Mouse (Mus musculus): Measurements from ENCODE around the gene Sacm1l. TPM values are rescaled to one million over a fixed set of nuclear protein-coding genes. Genes with fewer than 3 reads are reported as not detected.

Gene Sacm1l
- polyA plus RNA-seq, 1 experiment from 2014 or later = 56.3 TPM

DNA sequence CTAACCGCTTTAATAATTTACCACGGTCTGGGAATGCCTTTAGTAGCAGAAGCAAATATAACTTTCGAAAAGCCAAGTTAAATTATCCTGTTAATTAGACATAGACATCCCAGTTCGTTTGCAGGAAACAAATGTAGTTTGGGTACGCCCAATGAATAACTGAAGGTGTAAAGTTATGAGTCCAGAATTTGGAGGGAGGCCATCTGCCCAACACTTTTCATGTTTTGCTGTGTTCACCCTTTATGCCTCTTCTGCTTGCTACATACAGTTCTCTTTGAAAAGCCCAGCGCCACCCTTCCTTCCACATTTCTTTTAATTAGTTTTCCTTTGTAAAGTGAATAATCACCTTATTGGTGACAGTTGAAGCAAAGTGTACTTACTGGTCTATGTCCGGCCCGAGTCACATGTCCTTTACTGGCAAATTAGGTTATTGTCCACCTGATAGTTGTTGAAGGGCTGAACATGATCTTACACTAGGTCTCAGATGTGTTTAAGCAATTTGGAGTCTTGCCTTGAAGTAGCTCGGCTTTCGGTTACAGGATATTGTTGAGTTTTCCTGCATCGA lies 1.1 kb downstream of the Sacm1l start:
- H3K9ac ChIP-seq (ENCODE audit: low read depth, low read length) = peak overlapping the region; percentile 95; the same call in 1 of the 2 replicates
- no peaks in the 10 kb centered on the region for H3K36me3 ChIP-seq (ENCODE audit: control insufficient read depth, insufficient read depth, low read length)
- peak overlapping the region; percentile 96 for H3K4me3 ChIP-seq (ENCODE audit: low read length)
- WGBS = 27% methylated on average over 11 of the region's 11 CpGs
- no peaks in the 10 kb centered on the region for H3K9me3 ChIP-seq (ENCODE audit: control insufficient read depth, low read length)
- no peaks in the 10 kb centered on the region for H3K27me3 ChIP-seq (ENCODE audit: control insufficient read depth, insufficient read depth, low read length)
- no peak for ATAC-seq (ENCODE audit: low FRiP score, low TSS enrichment)
- H3K4me2 ChIP-seq (replicated peaks; ENCODE audit: low read depth, low read length) = peak overlapping the region; percentile 71
- peak overlapping the region; percentile 95 for H3K27ac ChIP-seq (ENCODE audit: low read depth, low read length)
- H3K4me1 ChIP-seq (ENCODE audit: control insufficient read depth, insufficient read depth, low read length) = peaks cover 19% of the 10 kb centered on the region

- Histone ChIP-seq H3K27me3 (ENCODE audit: control insufficient read depth, insufficient read depth, low read length) (no peaks in the 10 kb centered on the region), H3K4me2 (replicated peaks; ENCODE audit: low read depth, low read length) (peak overlapping the region; percentile 71), H3K9ac (ENCODE audit: low read depth, low read length) (no peak overlapping the region), H3K9me3 (ENCODE audit: control insufficient read depth, low read length) (no peaks in the 10 kb centered on the region), H3K4me3 (ENCODE audit: low read length) (peak overlapping the region; percentile 96; the same call in 1 of the 2 replicates), H3K36me3 (ENCODE audit: control insufficient read depth, insufficient read depth, low read length) (0 out of 2 replicates have a peak, but pooled peaks cover 2% of the 10 kb centered on the region), H3K27ac (ENCODE audit: low read depth, low read length) (no peak overlapping the region), H3K4me1 (ENCODE audit: control insufficient read depth, insufficient read depth, low read length) (peaks cover 19% of the 10 kb centered on the region)
- ATAC-seq (ENCODE audit: low FRiP score, low TSS enrichment) = no peak
Observed at GRCm38 (mm10) chr9:123531234-123531633, 1.7 kb downstream of the Sacm1l start.

DNA sequence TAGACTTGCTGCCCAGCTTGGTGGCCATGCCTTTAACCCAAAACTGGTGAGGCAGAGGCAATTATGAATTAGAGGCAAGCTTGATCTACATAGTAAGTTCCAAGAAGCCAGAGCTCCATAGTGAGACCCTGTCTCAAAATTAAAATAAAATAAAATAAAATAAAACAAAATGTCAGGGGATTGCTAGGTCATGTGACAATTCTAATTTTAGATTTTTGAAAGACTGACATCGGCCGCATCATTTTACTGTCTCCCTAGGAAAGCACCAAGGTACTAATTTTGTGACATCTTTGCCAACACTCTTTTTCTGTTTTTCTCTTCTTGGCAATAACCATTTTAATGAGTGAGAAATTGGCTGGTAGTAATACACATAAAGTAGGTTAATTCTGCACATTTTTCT lies 7.1 kb downstream of the Sacm1l start:
- Histone ChIP-seq H3K27ac (ENCODE audit: low read depth, low read length) (no peak overlapping the region), H3K9me3 (ENCODE audit: control insufficient read depth, low read length) (no peaks in the 10 kb centered on the region), H3K9ac (ENCODE audit: low read depth, low read length) (no peak overlapping the region), H3K4me2 (replicated peaks; ENCODE audit: low read depth, low read length) (no peak overlapping the region), H3K27me3 (ENCODE audit: control insufficient read depth, insufficient read depth, low read length) (no peaks in the 10 kb centered on the region), H3K36me3 (ENCODE audit: control insufficient read depth, insufficient read depth, low read length) (0 out of 2 replicates have a peak, but pooled peaks cover 2% of the 10 kb centered on the region), H3K4me1 (ENCODE audit: control insufficient read depth, insufficient read depth, low read length) (peaks cover 11% of the 10 kb centered on the region), H3K4me3 (ENCODE audit: low read length) (no peak overlapping the region)
- WGBS = 99% methylated on average over 2 of the region's 2 CpGs
- ATAC-seq (ENCODE audit: low FRiP score, low TSS enrichment) = no peak

GRCm38 (mm10) chr9:123538189-123538588 lies 8.6 kb downstream of the Sacm1l start:
- H3K4me1 ChIP-seq (ENCODE audit: control insufficient read depth, insufficient read depth, low read length) = peaks cover 6% of the 10 kb centered on the region
- H3K9me3 ChIP-seq (ENCODE audit: control insufficient read depth, low read length) = no peaks in the 10 kb centered on the region
- H3K27ac ChIP-seq (ENCODE audit: low read depth, low read length) = no peak overlapping the region
- H3K27me3 ChIP-seq (ENCODE audit: control insufficient read depth, insufficient read depth, low read length) = no peaks in the 10 kb centered on the region
- no peak for ATAC-seq (ENCODE audit: low FRiP score, low TSS enrichment)
- 34% methylated on average over 4 of the region's 4 CpGs for WGBS
- H3K4me2 ChIP-seq (replicated peaks; ENCODE audit: low read depth, low read length) = no peak overlapping the region
- H3K4me3 ChIP-seq (ENCODE audit: low read length) = no peak overlapping the region
- no peak overlapping the region for H3K9ac ChIP-seq (ENCODE audit: low read depth, low read length)
- H3K36me3 ChIP-seq (ENCODE audit: control insufficient read depth, insufficient read depth, low read length) = 0 out of 2 replicates have a peak, but pooled peaks cover 2% of the 10 kb centered on the region

- Histone ChIP-seq H3K27me3 (ENCODE audit: control insufficient read depth, insufficient read depth, low read length) (no peaks in the 10 kb centered on the region), H3K4me1 (ENCODE audit: control insufficient read depth, insufficient read depth, low read length) (peaks cover 5% of the 10 kb centered on the region; the same call in 1 of the 2 replicates), H3K4me2 (replicated peaks; ENCODE audit: low read depth, low read length) (no peak overlapping the region), H3K36me3 (ENCODE audit: control insufficient read depth, insufficient read depth, low read length) (peaks cover 8% of the 10 kb centered on the region; the same call in 1 of the 2 replicates), H3K9me3 (ENCODE audit: control insufficient read depth, low read length) (no peaks in the 10 kb centered on the region), H3K4me3 (ENCODE audit: low read length) (no peak overlapping the region), H3K9ac (ENCODE audit: low read depth, low read length) (no peak overlapping the region), H3K27ac (ENCODE audit: low read depth, low read length) (no peak overlapping the region)
- ATAC-seq (ENCODE audit: low FRiP score, low TSS enrichment) = 0 out of 2 replicates have a peak, but pooled peaks have one; percentile 22
- 59% methylated on average over 1 of the region's 1 CpGs for WGBS
Observed at GRCm38 (mm10) chr9:123539093-123539492, 9.5 kb downstream of the Sacm1l start.

GRCm38 (mm10) chr9:123539823-123540222 lies 10.3 kb downstream of the Sacm1l start:
- no peak for ATAC-seq (ENCODE audit: low FRiP score, low TSS enrichment)

GRCm38 (mm10) chr9:123554599-123554998 lies 25.0 kb downstream of the Sacm1l start:
- ATAC-seq (ENCODE audit: low FRiP score, low TSS enrichment) = no peak
- Histone ChIP-seq H3K36me3 (ENCODE audit: control insufficient read depth, insufficient read depth, low read length) (peaks cover 62% of the 10 kb centered on the region), H3K4me1 (ENCODE audit: control insufficient read depth, insufficient read depth, low read length) (no peaks in the 10 kb centered on the region), H3K27me3 (ENCODE audit: control insufficient read depth, insufficient read depth, low read length) (no peaks in the 10 kb centered on the region), H3K4me3 (ENCODE audit: low read length) (no peak overlapping the region), H3K4me2 (replicated peaks; ENCODE audit: low read depth, low read length) (no peak overlapping the region), H3K27ac (ENCODE audit: low read depth, low read length) (no peak overlapping the region), H3K9me3 (ENCODE audit: control insufficient read depth, low read length) (no peaks in the 10 kb centered on the region), H3K9ac (ENCODE audit: low read depth, low read length) (no peak overlapping the region)
- WGBS = 27% methylated on average over 3 of the region's 3 CpGs

More at GRCm38 (mm10) chr9:123539823-123540222, 10.3 kb downstream of the Sacm1l start:
- Histone ChIP-seq H3K27me3 (ENCODE audit: control insufficient read depth, insufficient read depth, low read length) (no peaks in the 10 kb centered on the region), H3K4me3 (ENCODE audit: low read length) (no peak overlapping the region), H3K36me3 (ENCODE audit: control insufficient read depth, insufficient read depth, low read length) (peaks cover 8% of the 10 kb centered on the region; the same call in 1 of the 2 replicates), H3K4me1 (ENCODE audit: control insufficient read depth, insufficient read depth, low read length) (peaks cover 5% of the 10 kb centered on the region; the same call in 1 of the 2 replicates), H3K4me2 (replicated peaks; ENCODE audit: low read depth, low read length) (no peak overlapping the region), H3K27ac (ENCODE audit: low read depth, low read length) (no peak overlapping the region), H3K9me3 (ENCODE audit: control insufficient read depth, low read length) (no peaks in the 10 kb centered on the region), H3K9ac (ENCODE audit: low read depth, low read length) (no peak overlapping the region)
- 55% methylated on average over 2 of the region's 2 CpGs for WGBS

- peaks cover 23% of the 10 kb centered on the region for H3K36me3 ChIP-seq (ENCODE audit: control insufficient read depth, insufficient read depth, low read length)
- no peaks in the 10 kb centered on the region for H3K27me3 ChIP-seq (ENCODE audit: control insufficient read depth, insufficient read depth, low read length)
- no peak for ATAC-seq (ENCODE audit: low FRiP score, low TSS enrichment)
- H3K9ac ChIP-seq (ENCODE audit: low read depth, low read length) = no peak overlapping the region
- H3K9me3 ChIP-seq (ENCODE audit: control insufficient read depth, low read length) = no peaks in the 10 kb centered on the region
- H3K4me2 ChIP-seq (replicated peaks; ENCODE audit: low read depth, low read length) = no peak overlapping the region
- no peak overlapping the region for H3K27ac ChIP-seq (ENCODE audit: low read depth, low read length)
- H3K4me1 ChIP-seq (ENCODE audit: control insufficient read depth, insufficient read depth, low read length) = no peaks in the 10 kb centered on the region
- WGBS = 82% methylated on average over 10 of the region's 10 CpGs
- no peak overlapping the region for H3K4me3 ChIP-seq (ENCODE audit: low read length)
Observed at GRCm38 (mm10) chr9:123577360-123578192, 48.0 kb downstream of the Sacm1l start.

All from kidney, embryonic 14.5 days (tissue).